Mouse (Mus musculus): Measurements from ENCODE around the gene Inhbc.

GRCm38 (mm10) chr10:127322669-127323068, 47.6 kb downstream of the Inhbc start:
- TF ChIP-seq CTCF (IDR thresholded peaks at IDR 0.05; ENCODE audit: low read depth) (no peak), EP300 (IDR thresholded peaks at IDR 0.05; ENCODE audit: low read depth) (no peak)
